Mouse (Mus musculus) heart, adult 2 months (tissue): ENCODE results near the gene Junb.

Source experiments
- CTCF ChIP-seq: fragments of 200-600 bp; IDR thresholded peaks from 2 replicates; pipeline ENCODE4 v1.8.1; 2022; ENCODE audit warnings: antibody characterized with exemption, mild to moderate bottlenecking, moderate library complexity
- POLR2A ChIP-seq: fragments of 200-500 bp; IDR thresholded peaks from 2 replicates; pipeline ENCODE4 v1.6.1; 2011; ENCODE audit warnings: mild to moderate bottlenecking, low read depth, low read length, control low read depth; ENCODE audit not compliant: insufficient read depth

DNA sequence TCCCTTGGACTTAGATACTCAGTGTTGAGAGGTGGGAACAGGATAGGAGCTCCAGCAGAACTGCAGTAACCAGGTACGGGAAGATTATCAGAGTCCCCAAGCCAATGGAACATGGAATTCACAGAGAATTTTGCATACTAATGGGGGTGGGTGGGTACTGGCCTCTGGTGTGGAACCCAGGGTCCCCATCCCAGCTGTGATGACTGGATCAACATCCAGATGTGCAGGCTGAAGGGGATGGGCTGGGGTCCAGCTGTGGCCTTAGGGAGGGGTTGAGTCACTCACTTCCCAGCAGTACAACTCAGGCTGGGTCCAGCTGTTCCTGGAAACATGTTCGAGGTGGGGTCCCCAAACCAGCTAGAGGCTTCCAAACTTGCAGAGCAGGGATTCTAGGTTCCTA lies 9.4 kb upstream of the Junb start:
- TF ChIP-seq CTCF (no peak), POLR2A (no peak)
